Mouse (Mus musculus) G1E-ER4 (cell line): ENCODE results near the gene B3gat3. TPM values are rescaled to one million over a fixed set of nuclear protein-coding genes. Genes with fewer than 3 reads are reported as not detected.

Experiments
- GATA1 ChIP-seq: IDR thresholded peaks from one replicate; pipeline ENCODE4 v1.8.0; 2012; ENCODE audit warnings: low read length, inconsistent platforms
- polyA plus RNA-seq: library from polyadenylated mRNA; stranded (reverse); fragments of >175 nt; gene quantifications from 2 replicates; pipeline ENCODE4 v1.2.3, GENCODE M21; 2012

Gene B3gat3
- polyA plus RNA-seq, 1 experiment = 110 TPM

GRCm38 (mm10) chr19:8952241-8952640 lies 32.1 kb downstream of the B3gat3 start:
- TF ChIP-seq GATA1 = no peak

DNA sequence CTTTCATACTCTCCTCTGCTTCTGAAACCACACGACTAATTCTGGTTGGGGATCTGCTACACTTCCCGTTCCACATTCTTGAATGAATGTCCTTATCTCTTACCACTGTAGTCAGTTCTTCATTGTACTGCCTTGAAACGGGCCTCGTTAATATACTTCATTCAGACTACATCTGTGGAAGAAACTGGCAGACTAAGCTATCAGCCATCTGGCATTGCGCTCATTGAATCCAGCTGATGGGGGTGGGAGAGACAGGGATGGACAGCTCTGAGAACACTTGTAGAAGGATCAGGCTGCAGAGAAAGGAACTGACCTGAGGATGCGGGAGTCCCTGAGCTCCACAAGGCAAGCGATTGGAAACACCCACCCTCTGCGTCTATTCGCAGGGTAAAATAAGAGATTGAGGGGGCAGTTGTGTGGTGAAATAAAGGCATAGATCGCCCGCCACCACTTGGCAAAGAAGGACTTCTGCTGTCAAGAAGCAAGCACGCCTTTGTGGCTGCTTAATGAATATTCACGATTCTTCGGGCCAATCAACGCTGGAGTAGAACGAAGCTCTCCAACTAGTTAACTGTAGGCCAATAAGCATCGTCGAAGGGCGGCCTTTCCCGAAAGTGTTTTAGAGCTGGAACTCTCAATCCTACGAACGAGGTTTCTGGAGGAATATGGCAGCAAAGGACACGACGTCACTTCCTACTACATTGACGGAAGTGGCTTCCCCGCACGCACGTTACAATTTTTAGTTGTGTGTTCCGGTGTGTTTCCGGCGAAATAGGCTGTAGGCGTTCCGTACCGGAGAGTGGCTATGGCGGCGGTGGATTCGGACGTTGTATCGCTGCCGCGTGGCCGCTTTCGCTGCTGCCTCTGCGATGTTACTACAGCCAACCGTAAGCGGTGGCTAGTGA lies 33.2 kb downstream of the B3gat3 start, which contains the start of gene Tut1:
Gene Tut1 (plus strand): TSS at position 713 of the 905 bp plus-strand sequence.
- TF ChIP-seq GATA1 = no peak

DNA sequence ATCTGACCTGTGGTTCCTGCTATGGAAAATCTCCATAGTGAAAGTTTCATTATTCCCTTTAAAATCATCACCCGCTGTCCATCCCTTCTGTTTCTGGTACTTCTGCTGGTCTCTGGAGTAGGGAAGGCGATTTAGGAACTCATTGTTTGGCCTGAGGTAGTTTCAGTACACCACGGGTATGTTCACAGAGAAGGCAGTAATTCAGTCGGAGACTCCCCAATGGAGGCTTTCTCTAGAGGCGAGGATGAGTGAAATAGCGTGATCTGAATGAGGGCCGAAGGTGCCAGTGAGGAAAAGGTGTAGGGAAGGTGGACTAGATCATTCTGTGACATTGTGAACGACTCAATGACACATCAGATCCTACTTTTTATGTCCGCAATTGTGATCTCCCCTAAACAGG lies 34.0 kb downstream of the B3gat3 start:
- no peak for TF ChIP-seq GATA1

DNA sequence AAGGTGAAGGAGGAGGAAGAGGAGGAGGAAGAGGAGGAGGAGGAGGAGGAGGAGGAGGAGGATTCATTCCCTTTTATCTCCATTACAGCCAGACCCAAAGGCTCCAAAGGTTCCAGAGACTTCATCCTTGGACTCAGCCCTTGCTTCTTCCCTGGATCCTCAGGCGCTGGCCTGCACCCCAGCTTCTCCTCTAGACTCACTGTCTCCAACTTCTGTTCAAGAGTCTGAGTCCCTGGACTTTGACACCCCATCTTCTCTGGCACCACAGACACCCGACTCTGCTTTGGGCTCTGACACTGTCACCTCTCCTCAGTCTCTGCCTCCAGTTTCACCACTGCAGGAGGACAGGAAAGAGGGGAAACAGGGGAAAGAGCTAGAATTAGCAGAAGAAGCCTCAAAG lies 42.1 kb downstream of the B3gat3 start:
- TF ChIP-seq GATA1 = no peak

DNA sequence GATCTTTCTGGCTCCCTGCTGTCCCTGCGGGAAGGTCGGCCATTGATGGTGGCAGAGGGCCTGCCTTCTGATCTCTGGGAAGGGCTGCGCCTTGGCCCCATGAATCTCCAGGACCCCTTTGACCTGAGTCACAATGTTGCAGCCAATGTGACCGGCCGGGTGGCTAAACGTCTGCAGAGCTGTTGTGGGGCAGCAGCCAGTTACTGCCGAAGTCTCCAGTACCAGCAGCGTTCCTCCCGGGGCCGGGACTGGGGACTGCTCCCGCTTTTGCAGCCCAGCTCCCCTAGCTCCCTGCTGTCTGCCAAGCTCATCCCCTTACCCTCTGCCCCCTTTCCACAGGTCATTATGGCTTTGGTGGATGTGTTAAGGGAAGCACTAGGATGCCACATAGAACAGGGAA lies 44.9 kb downstream of the B3gat3 start:
- TF ChIP-seq GATA1 = no peak

GRCm38 (mm10) chr19:8965771-8966170 lies 45.6 kb downstream of the B3gat3 start:
- no peak for TF ChIP-seq GATA1

- TF ChIP-seq GATA1 = no peak
These were observed 46.0 kb downstream of the B3gat3 start for GRCm38 (mm10) chr19:8966198-8966589.

DNA sequence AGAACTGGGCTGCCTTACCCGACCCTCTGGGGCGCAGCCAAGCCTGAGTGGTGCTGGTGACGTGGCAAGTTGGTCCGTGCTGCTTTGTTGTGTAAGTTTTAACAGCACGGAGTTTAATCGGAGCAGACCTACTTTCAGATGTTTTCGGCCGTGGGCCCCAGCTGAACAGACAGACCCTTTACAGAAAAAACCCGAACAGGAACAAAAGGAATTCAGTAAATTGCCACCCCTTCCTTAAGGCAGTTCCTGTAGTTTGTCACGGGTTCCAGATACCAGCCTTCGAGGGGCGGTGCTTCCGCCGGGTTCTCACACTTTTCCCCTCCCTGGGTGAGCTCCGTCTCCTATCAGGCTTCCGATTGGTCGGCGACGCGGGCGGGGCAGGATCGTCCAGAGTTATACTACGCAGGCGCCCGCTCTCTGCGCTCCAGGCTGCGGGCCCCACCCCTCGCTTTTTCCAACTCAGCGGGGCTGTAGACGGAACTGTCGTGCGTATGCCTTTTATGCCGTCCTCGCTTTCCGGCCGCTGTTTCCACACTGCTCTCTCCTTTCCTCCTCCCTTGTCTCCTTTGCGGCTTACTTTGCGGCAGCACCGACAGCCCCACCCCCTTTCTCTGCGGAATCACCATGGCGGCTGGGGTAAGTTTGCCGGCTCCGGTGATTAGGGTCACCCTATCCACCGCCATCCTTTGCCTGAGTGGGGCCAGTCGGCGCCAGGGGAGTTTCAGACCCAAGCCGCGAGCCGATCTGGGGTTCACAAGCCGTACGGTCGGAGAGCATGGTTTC lies 46.6 kb downstream of the B3gat3 start, which contains the start of gene Eef1g:
Gene Eef1g (plus strand): TSS at position 452 of the 783 bp plus-strand sequence.
- TF ChIP-seq GATA1 = no peak

GRCm38 (mm10) chr19:8967373-8967743 lies 47.2 kb downstream of the B3gat3 start:
- no peak for TF ChIP-seq GATA1

DNA sequence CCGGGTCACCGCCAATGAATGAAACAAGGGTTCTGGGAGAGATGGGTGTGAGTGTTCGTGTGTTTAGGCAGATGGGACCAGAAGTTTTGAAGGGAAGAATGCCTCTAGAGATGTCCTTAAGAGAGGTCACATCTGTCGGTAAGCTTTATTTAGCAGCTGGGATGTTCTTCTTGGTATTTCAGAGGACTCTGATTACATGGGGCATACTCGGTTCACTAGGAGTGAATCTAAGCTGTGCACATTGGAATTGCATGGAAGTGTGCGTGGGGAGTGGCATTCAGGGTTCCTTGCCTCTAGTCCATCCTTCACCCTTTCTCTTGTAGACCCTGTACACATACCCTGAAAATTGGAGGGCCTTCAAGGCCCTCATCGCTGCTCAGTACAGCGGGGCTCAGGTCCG lies 47.7 kb downstream of the B3gat3 start:
- no peak for TF ChIP-seq GATA1

GRCm38 (mm10) chr19:8974638-8975037 lies 54.5 kb downstream of the B3gat3 start:
- TF ChIP-seq GATA1 = no peak

- TF ChIP-seq GATA1 = no peak
These were observed 55.3 kb downstream of the B3gat3 start for GRCm38 (mm10) chr19:8975491-8975890.

GRCm38 (mm10) chr19:8976535-8976934 lies 56.4 kb downstream of the B3gat3 start:
- no peak for TF ChIP-seq GATA1

Other genes with a start within 250 kb of the B3gat3 start
- gene Slc3a2, start 197.0 kb upstream of the B3gat3 start, polyA plus RNA-seq = 180 and 242 TPM in 2 replicates
- 45.8 and 52.0 TPM in 2 replicates for gene Wdr74, start 184.5 kb upstream of the B3gat3 start, polyA plus RNA-seq
- 1.8 and 2.1 TPM in 2 replicates for gene 1700092M07Rik, start 179.7 kb upstream of the B3gat3 start, polyA plus RNA-seq
- gene Stx5a, start 179.0 kb upstream of the B3gat3 start, polyA plus RNA-seq = 13.4 and 17.1 TPM in 2 replicates
- 23.2 and 29.3 TPM in 2 replicates for gene Nxf1, start 163.3 kb upstream of the B3gat3 start, polyA plus RNA-seq
- gene Tmem223, start 149.4 kb upstream of the B3gat3 start, polyA plus RNA-seq = 3.6 and 4.5 TPM in 2 replicates
- gene Tmem179b, start 145.9 kb upstream of the B3gat3 start, polyA plus RNA-seq = 50.4 and 51.8 TPM in 2 replicates
- 42.9 and 51.9 TPM in 2 replicates for gene Taf6l, start 134.0 kb upstream of the B3gat3 start, polyA plus RNA-seq
- 8.1 and 8.9 TPM in 2 replicates for gene Polr2g, start 121.8 kb upstream of the B3gat3 start, polyA plus RNA-seq
- gene Zbtb3, start 117.8 kb upstream of the B3gat3 start, polyA plus RNA-seq = 1.4 and 1.9 TPM in 2 replicates
- 2.1 and 3.1 TPM in 2 replicates for gene Ttc9c, start 101.0 kb upstream of the B3gat3 start, polyA plus RNA-seq
- 100 and 147 TPM in 2 replicates for gene Hnrnpul2, start 100.4 kb upstream of the B3gat3 start, polyA plus RNA-seq
- 110 and 157 TPM in 2 replicates for gene AC129217.1, start 90.6 kb upstream of the B3gat3 start, polyA plus RNA-seq
- gene Bscl2, start 82.9 kb upstream of the B3gat3 start, polyA plus RNA-seq = 9.4 and 10.6 TPM in 2 replicates
- gene Gng3, start 81.2 kb upstream of the B3gat3 start, polyA plus RNA-seq = not detected in 2 replicates
- gene Lrrn4cl, start 69.6 kb upstream of the B3gat3 start, polyA plus RNA-seq = not detected in 2 replicates
- 262 and 324 TPM in 2 replicates for gene Ubxn1, start 48.9 kb upstream of the B3gat3 start, polyA plus RNA-seq
- gene Uqcc3, start 39.5 kb upstream of the B3gat3 start, polyA plus RNA-seq = 63.4 and 71.1 TPM in 2 replicates
- 0.46 and 0.48 TPM in 2 replicates for gene Lbhd1, start 36.6 kb upstream of the B3gat3 start, polyA plus RNA-seq
- gene Gm49403, start 36.4 kb upstream of the B3gat3 start, polyA plus RNA-seq = not detected in 2 replicates
- gene 1810009A15Rik, start 31.5 kb upstream of the B3gat3 start, polyA plus RNA-seq = 63.6 and 93.2 TPM in 2 replicates
- 12.7 and 33.2 TPM in 2 replicates for gene Gm49416, start 31.4 kb upstream of the B3gat3 start, polyA plus RNA-seq
- 50.3 and 53.9 TPM in 2 replicates for gene Ints5, start 27.4 kb upstream of the B3gat3 start, polyA plus RNA-seq
- 45.9 and 48.4 TPM in 2 replicates for gene Ganab, start 22.3 kb upstream of the B3gat3 start, polyA plus RNA-seq
- 29.4 and 38.6 TPM in 2 replicates for gene Rom1, start 9.0 kb downstream of the B3gat3 start, polyA plus RNA-seq
- gene Eml3, start 9.2 kb downstream of the B3gat3 start, polyA plus RNA-seq = 100 and 115 TPM in 2 replicates
- 75.9 and 85.0 TPM in 2 replicates for gene Mta2, start 21.5 kb downstream of the B3gat3 start, polyA plus RNA-seq
- gene Tut1, start 33.5 kb downstream of the B3gat3 start, polyA plus RNA-seq = 53.5 and 54.6 TPM in 2 replicates
- 60.0 and 221 TPM in 2 replicates for gene Eef1g, start 46.7 kb downstream of the B3gat3 start, polyA plus RNA-seq
- 0.31 and 1.3 TPM in 2 replicates for gene Ahnak, start 68.9 kb downstream of the B3gat3 start, polyA plus RNA-seq
- not detected in 2 replicates for gene Scgb1a1, start 167.6 kb downstream of the B3gat3 start, polyA plus RNA-seq
- gene Asrgl1, start 215.3 kb downstream of the B3gat3 start, polyA plus RNA-seq = 63.9 and 66.8 TPM in 2 replicates